Mouse (Mus musculus): ENCODE measurements around the gene Gm14525. TPM values are rescaled to one million over a fixed set of nuclear protein-coding genes. Genes with fewer than 3 reads are reported as not detected.
"Not testable (repeated sequence)": the region's sequence is repeated elsewhere in the genome, so short reads cannot be mapped to it uniquely, and the experiment has no call there.

Gm14525 gene
- not detected in 2 replicates for polyA plus RNA-seq (2015; fragmentation: Nextera tagmentation; extraction: Ambion mirVana)

DNA sequence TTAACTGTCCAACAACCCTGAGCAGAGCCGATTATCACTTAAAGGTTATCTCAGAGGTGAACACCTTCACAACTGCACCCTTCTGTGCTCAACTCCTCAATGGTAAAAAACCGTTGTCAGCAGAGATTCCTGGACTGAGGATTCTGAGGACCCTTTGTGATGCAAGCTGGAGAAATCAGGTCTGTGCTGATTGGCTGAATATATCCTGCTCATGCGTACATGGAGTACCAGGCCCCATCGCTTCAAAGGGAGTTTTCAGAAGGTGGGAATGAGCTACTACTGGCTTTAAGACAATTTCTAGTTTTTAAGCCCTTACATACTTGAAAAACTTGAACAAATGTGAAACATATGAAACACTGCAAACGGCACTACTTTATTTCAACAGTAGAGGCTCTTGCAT is at the start of gene Gm14525:
Gm14525 (minus strand) TSS at position 101 of the 400 bp plus-strand sequence.
- not testable (repeated sequence) for H3K27ac ChIP-seq (ENCODE audit: low read length); H3K9me3 ChIP-seq (ENCODE audit: control insufficient read depth, low read length); H3K36me3 ChIP-seq (ENCODE audit: control insufficient read depth, insufficient read depth, low read length); H3K27me3 ChIP-seq (ENCODE audit: control insufficient read depth, insufficient read depth, low read depth, low read length); H3K9ac ChIP-seq (ENCODE audit: low read length); ATAC-seq (ENCODE audit: low read depth); H3K4me3 ChIP-seq (ENCODE audit: low read length); H3K4me1 ChIP-seq (replicated peaks; ENCODE audit: control insufficient read depth, insufficient read depth, low read length); H3K4me2 ChIP-seq (ENCODE audit: low read depth, low read length)
- WGBS: 72% methylated on average over 3 of the region's 5 CpGs

Other genes starting within 250 kb of the Gm14525 start
- not detected in 2 replicates for gene Slx, start 157.1 kb downstream of the Gm14525 start, polyA plus RNA-seq (2015; fragmentation: Nextera tagmentation; extraction: Ambion mirVana)
- gene Gm6121, start 233.1 kb upstream of the Gm14525 start, polyA plus RNA-seq (2015; fragmentation: Nextera tagmentation; extraction: Ambion mirVana): not detected in 2 replicates

All from lung, embryonic 16.5 days (tissue).